Mouse (Mus musculus): Measurements from ENCODE around the gene Tmem108.

- TF ChIP-seq CTCF (conservative IDR thresholded peaks at IDR 0.05; ENCODE audit: low read length): no peak
- no peak for TF ChIP-seq NANOG (IDR thresholded peaks at IDR 0.05; ENCODE audit: borderline replicate concordance, low read length)
Measured at GRCm38 (mm10) chr9:103502655-103503054, 259.0 kb downstream of the Tmem108 start.
